9 mouse cellular contexts compared by ENCODE assay signal in the genomic region with DNA sequence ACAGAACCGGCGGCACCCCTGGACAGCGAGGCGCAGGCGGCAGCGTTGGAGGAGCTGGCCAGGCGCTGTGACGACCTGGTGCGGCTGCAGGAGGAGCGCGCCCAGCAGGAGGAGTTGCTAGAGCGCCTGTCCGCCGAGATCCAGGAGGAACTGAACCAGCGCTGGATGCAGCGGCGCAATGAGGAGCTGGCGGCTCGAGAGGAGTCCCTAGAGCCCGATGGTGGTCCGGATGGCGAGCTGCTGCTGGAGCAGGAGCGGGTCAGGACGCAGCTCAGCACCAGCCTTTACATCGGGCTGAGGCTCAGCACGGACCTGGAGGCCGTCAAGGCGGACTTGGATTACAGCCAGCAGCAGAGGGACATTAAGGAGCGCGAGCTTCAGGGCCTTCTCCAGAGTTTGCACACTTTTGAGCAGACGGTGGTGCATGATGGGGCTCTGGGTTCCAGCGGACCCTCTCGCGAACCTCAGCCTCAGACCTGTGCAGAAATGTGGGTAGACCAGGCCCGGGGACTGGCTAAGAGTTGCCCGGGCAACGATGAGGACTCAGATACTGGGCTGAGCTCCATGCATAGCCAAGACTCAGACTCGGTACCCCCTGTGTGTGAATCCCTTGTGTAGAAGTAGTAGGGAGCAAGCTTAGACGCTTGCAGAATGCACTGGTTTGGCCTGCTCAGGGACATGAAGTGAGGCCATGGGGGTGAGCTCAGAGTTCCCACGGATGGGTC. TPM values are rescaled to one million over a fixed set of nuclear protein-coding genes. Genes with fewer than 3 reads are reported as not detected.
DNase-seq lines count a peak whose midpoint lies in the region; ATAC-seq lines count a peak whose summit lies in the region.
"Had no signal": no experiment of that assay in that cellular context is flagged by ENCODE, and none has a peak within 500 bp of the region (broad histone marks: within the 10 kb centered on the region; RNA-seq: fewer than 3 reads in every experiment).

No protein-coding gene starts in this region.

- no peaks in the 10 kb centered on the region for H3K9me3 ChIP-seq in hindbrain, embryonic 16.5 days (ENCODE audit: control insufficient read depth, low read length)
- H3K9me3 ChIP-seq in liver, embryonic 12.5 days (replicated peaks), result no peaks in the 10 kb centered on the region

- peak; percentile 62 for ATAC-seq in hindbrain, embryonic 16.5 days
- no peak for ATAC-seq in liver, embryonic 12.5 days

- no peaks in the 10 kb centered on the region for H3K36me3 ChIP-seq in hindbrain, embryonic 16.5 days (ENCODE audit: control insufficient read depth, insufficient read depth, low read length)
- no peaks in the 10 kb centered on the region for H3K36me3 ChIP-seq in liver, embryonic 12.5 days

- 3% methylated on average over 37 of the region's 40 CpGs for WGBS in hindbrain, embryonic 16.5 days
- 6% methylated on average over 40 of the region's 40 CpGs for WGBS in liver, embryonic 12.5 days (ENCODE audit: insufficient replicate concordance)

- peak overlapping the region; percentile 41 for H3K4me3 ChIP-seq in hindbrain, embryonic 16.5 days (ENCODE audit: low read length)
- peak overlapping the region; percentile 38 for H3K4me3 ChIP-seq in liver, embryonic 12.5 days

- H3K4me2 ChIP-seq in hindbrain, embryonic 16.5 days (ENCODE audit: low read length), result peak overlapping the region; percentile 64
- peak overlapping the region; percentile 64 for H3K4me2 ChIP-seq in liver, embryonic 12.5 days

- peak; percentile 80 for DNase-seq in adrenal gland, adult 2 months
- DNase-seq in cerebellum, adult 9-10 months, result peak; percentile 18
- DNase-seq in forelimb bud, embryonic 11.5 days (ENCODE audit: low read depth, low spot score), result peak; percentile 24
- peak; percentile 53 for DNase-seq in neural tube, embryonic 10.5 days (ENCODE audit: extremely low spot score, low spot score)
- no peak for DNase-seq in MN1 (ENCODE audit: low spot score)
- no peak for DNase-seq in thymus, postnatal 0 days (ENCODE audit: low spot score)

- peak overlapping the region; percentile 58 for H3K9ac ChIP-seq in hindbrain, embryonic 16.5 days (ENCODE audit: low read depth, low read length)
- H3K9ac ChIP-seq in liver, embryonic 12.5 days, result no peak overlapping the region

- H3K4me1 ChIP-seq in hindbrain, embryonic 16.5 days (ENCODE audit: control insufficient read depth, insufficient read depth, low read depth, low read length), result peaks cover 17% of the 10 kb centered on the region; the same call in 1 of the 2 replicates
- 0 out of 2 replicates have a peak, but pooled peaks cover 6% of the 10 kb centered on the region for H3K4me1 ChIP-seq in liver, embryonic 12.5 days

- peak overlapping the region; percentile 37; the same call in 1 of the 2 replicates for H3K27ac ChIP-seq in hindbrain, embryonic 16.5 days (ENCODE audit: low read depth, low read length)
- no peak overlapping the region for H3K27ac ChIP-seq in liver, embryonic 12.5 days

- peaks cover 19% of the 10 kb centered on the region for H3K27me3 ChIP-seq in hindbrain, embryonic 16.5 days (replicated peaks; ENCODE audit: control insufficient read depth, insufficient read depth, low read length)
- peaks cover 68% of the 10 kb centered on the region for H3K27me3 ChIP-seq in liver, embryonic 12.5 days (replicated peaks)

RNA-seq across cellular contexts. Expression of a gene that starts 1.5 kb away (rescaled TPM):
- 1 to 10 TPM; 1.8 to 2.4 TPM for total RNA-seq in adrenal gland, adult 2 months (2021)
- 1.9 and 2.9 TPM in 2 replicates for polyA plus RNA-seq in adrenal gland, adult 2 months (2012; rRNA removed)
- 3.7 and 3.9 TPM in 2 replicates for polyA plus RNA-seq in hindbrain, embryonic 16.5 days (2015; fragmentation: Nextera tagmentation; extraction: Ambion mirVana)
- polyA plus RNA-seq in liver, embryonic 12.5 days (2016; fragmentation: Nextera tagmentation; extraction: Ambion mirVana), result 0.05 and 0.12 TPM in 2 replicates
- 0.92 and 1.0 TPM in 2 replicates for polyA plus RNA-seq in thymus, postnatal 0 days (2015; fragmentation: Nextera tagmentation; extraction: Ambion mirVana)
- total RNA-seq: neutrophil, adult 5-6 weeks had no signal

Comparison
In these comparisons a context has a peak if more than half of its experiments do, and no peak if none do; other contexts are left out.
1. DNase-seq: peak in adrenal gland, adult 2 months (single experiment), cerebellum, adult 9-10 months (single experiment), forelimb bud, embryonic 11.5 days (single experiment) and neural tube, embryonic 10.5 days (single experiment); none in MN1 (single experiment) and thymus, postnatal 0 days (single experiment).